Mouse (Mus musculus): ENCODE data around the gene Tnfrsf1b. TPM values are rescaled to one million over a fixed set of nuclear protein-coding genes. Genes with fewer than 3 reads are reported as not detected.

The Tnfrsf1b gene
- total and polyA plus RNA-seq, 2 experiments from 2014 or later: 2.8 to 7.5 TPM

DNA sequence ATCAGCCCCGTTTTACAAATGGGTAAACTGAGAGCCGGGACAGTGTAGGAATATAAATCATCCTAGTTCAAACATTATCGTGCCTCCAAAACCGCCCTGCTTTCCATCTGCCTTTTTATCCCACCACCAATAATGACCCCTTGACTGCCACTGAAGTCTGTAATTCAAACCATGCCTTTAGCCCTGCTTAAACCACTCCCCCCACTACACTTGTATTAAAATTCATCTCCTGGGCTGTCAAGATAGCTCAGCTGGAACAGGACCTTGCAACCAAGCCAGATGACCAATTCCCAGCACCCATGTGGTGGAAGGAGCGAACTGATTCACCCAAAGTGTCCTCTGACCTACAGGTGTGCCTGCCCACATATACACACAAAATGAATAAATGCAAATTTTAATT is 51.5 kb downstream of the Tnfrsf1b start:
- WGBS: 19% methylated on average over 5 of the region's 5 CpGs
- Histone ChIP-seq H3K4me2 (ENCODE audit: low read depth, low read length, poor library complexity, severe bottlenecking) (peak overlapping the region; percentile 97), H3K4me3 (ENCODE audit: low read depth, low read length) (peak overlapping the region; percentile 98), H3K4me1 (ENCODE audit: insufficient read depth, low read length) (peaks cover 7% of the 10 kb centered on the region), H3K9me3 (ENCODE audit: low read length) (no peaks in the 10 kb centered on the region), H3K9ac (replicated peaks; ENCODE audit: low read length, poor library complexity, severe bottlenecking) (0 out of 2 replicates have a peak overlapping the region, but pooled peaks have one; percentile 96), H3K27me3 (ENCODE audit: insufficient read depth, low read length) (no peaks in the 10 kb centered on the region), H3K27ac (ENCODE audit: low read depth, low read length) (0 out of 2 replicates have a peak overlapping the region, but pooled peaks have one; percentile 68), H3K36me3 (ENCODE audit: insufficient read depth, low read length) (no peaks in the 10 kb centered on the region)
- no peak for TF ChIP-seq CTCF (IDR thresholded peaks at IDR 0.05)
- no peak for DNase-seq (ENCODE audit: low spot score)
- peak; percentile 45 for ATAC-seq (ENCODE audit: low FRiP score)

DNA sequence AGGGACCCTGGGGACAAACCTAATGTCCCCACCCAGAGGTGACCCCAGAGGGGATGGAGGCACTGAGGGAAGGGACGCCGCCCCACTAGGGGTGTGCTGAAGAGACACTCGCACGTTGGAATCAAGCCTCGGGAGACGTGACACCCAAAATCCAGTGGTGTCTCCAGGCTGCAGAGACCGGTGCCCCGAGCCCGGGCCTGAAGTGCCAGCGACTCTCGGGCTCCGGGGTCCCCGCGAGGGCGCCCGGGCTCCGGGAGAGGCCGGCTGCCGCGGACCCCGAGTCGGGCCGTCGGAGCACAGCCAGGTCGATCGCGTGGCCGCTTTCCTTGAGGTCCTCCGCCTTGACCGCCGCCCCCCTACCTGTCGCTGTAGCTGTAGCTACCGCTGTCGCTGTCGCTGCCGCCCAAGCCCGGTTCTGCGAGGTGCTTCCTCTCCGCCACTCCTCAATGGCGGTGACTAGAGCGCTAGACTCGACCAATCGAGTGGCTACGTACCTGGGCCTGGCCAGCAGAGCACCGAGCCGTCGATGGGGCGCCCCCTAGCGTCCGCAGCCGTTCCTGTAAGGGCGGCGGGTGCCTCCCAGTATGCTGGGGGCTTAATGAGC is 52.0 kb downstream of the Tnfrsf1b start, which contains the start of gene Vps13d:
Vps13d (minus strand) TSS at position 447 of the 604 bp plus-strand sequence.
- Histone ChIP-seq H3K4me3 (ENCODE audit: low read depth, low read length) (peak within 1 kb of the TSS; percentile 98), H3K9me3 (ENCODE audit: low read length) (no peaks in the 10 kb centered on the region), H3K27me3 (ENCODE audit: insufficient read depth, low read length) (no peaks in the 10 kb centered on the region), H3K36me3 (ENCODE audit: insufficient read depth, low read length) (peaks cover 5% of the 10 kb centered on the region), H3K4me2 (ENCODE audit: low read depth, low read length, poor library complexity, severe bottlenecking) (peak within 1 kb of the TSS; percentile 97), H3K27ac (ENCODE audit: low read depth, low read length) (peak within 1 kb of the TSS; percentile 68), H3K9ac (replicated peaks; ENCODE audit: low read length, poor library complexity, severe bottlenecking) (peak within 1 kb of the TSS; percentile 96), H3K4me1 (ENCODE audit: insufficient read depth, low read length) (peaks cover 7% of the 10 kb centered on the region)
- DNase-seq (ENCODE audit: low spot score): peak; percentile 96
- ATAC-seq (ENCODE audit: low FRiP score): peak; percentile 96
- TF ChIP-seq CTCF (IDR thresholded peaks at IDR 0.05): peak; percentile 98
- WGBS: 0% methylated on average over 50 of the region's 53 CpGs

DNA sequence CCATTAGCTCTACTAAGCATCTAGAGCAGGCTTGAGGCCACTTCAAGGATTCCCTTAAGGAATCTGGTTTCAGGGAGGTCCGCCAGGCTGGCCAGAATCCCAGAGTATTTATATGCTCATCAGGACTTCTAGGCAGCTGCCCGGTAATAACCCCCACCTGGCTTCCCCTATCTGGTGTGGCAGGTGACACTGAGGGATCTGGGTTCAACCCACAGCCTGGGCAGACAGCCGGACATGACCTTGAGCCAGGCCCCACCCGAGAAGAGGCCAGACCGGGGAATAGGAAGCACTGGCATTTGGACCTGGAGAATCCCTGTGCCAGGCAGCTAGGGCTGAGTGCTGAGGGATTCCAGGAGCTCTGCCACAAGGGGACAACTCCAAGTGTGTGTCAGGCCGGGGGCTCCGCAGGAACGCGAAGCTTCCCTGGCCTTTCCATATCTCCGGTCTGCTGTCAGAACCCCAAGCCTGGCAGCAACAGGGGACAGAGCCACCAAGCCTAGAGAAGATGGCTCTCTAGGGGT is 52.6 kb downstream of the Tnfrsf1b start:
- under 1% methylated on average over 10 of the region's 10 CpGs for WGBS
- peak overlapping the region; percentile 68 for H3K27ac ChIP-seq (ENCODE audit: low read depth, low read length)

DNA sequence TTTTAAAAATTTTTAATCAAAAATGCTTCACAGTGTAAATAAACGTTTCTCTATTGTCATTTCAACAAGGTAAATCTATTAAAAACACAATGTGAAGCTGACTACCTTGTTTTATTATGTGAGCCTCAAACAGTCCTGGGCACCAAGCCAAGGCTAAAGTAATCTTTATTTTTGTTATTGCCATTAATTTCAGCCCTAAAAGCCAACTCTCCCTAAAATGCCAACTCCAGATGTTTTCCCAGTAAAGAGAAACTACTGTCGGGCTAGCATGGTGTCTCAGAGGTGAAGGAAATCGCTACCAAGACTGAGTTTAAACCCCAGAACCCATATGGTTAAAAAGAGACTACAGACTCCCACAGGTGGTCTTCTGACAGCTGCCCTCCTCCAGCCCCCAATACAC is 53.3 kb downstream of the Tnfrsf1b start:
- no peaks in the 10 kb centered on the region for H3K9me3 ChIP-seq (ENCODE audit: low read length)
- peak overlapping the region; percentile 98; the same call in 1 of the 2 replicates for H3K4me3 ChIP-seq (ENCODE audit: low read depth, low read length)
- peak overlapping the region; percentile 97 for H3K4me2 ChIP-seq (ENCODE audit: low read depth, low read length, poor library complexity, severe bottlenecking)
- H3K27ac ChIP-seq (ENCODE audit: low read depth, low read length): no peak overlapping the region
- WGBS: 48% methylated on average over 3 of the region's 3 CpGs
- H3K27me3 ChIP-seq (ENCODE audit: insufficient read depth, low read length): no peaks in the 10 kb centered on the region
- TF ChIP-seq CTCF (IDR thresholded peaks at IDR 0.05): no peak
- peaks cover 17% of the 10 kb centered on the region for H3K36me3 ChIP-seq (ENCODE audit: insufficient read depth, low read length)
- DNase-seq (ENCODE audit: low spot score) (no peak), ATAC-seq (ENCODE audit: low FRiP score) (no peak)
- H3K4me1 ChIP-seq (ENCODE audit: insufficient read depth, low read length): peaks cover 7% of the 10 kb centered on the region
- peak overlapping the region; percentile 96; the same call in 1 of the 2 replicates for H3K9ac ChIP-seq (replicated peaks; ENCODE audit: low read length, poor library complexity, severe bottlenecking)

More for the DNA sequence above, 52.6 kb downstream of the Tnfrsf1b start:
- Histone ChIP-seq H3K9ac (replicated peaks; ENCODE audit: low read length, poor library complexity, severe bottlenecking) (peak overlapping the region; percentile 96), H3K4me1 (ENCODE audit: insufficient read depth, low read length) (peaks cover 7% of the 10 kb centered on the region), H3K4me3 (ENCODE audit: low read depth, low read length) (peak overlapping the region; percentile 98), H3K4me2 (ENCODE audit: low read depth, low read length, poor library complexity, severe bottlenecking) (peak overlapping the region; percentile 97), H3K27me3 (ENCODE audit: insufficient read depth, low read length) (no peaks in the 10 kb centered on the region), H3K36me3 (ENCODE audit: insufficient read depth, low read length) (peaks cover 11% of the 10 kb centered on the region), H3K9me3 (ENCODE audit: low read length) (no peaks in the 10 kb centered on the region)
- peak; percentile 52 for ATAC-seq (ENCODE audit: low FRiP score)
- DNase-seq (ENCODE audit: low spot score): peak; percentile 40
- TF ChIP-seq CTCF (IDR thresholded peaks at IDR 0.05): no peak

DNA sequence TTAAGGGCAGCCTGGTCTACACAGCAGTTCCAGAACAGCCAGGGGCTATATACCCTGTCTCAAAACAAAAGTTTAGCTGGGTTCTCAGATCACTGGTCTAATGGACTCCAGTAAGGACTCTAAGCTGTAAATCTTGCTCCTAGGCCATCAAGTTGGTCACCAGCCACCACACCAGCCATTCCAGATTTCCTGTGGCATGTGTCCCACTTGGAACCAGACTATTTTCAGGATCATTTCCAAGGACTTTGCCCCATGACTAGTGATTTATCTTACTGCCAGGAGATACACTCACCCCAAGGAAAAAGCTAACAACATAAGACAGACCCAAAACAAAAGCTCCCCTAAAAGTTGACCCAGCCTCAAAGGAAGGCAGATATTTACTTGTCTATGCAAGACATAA is 54.0 kb downstream of the Tnfrsf1b start:
- H3K4me1 ChIP-seq (ENCODE audit: insufficient read depth, low read length): peaks cover 7% of the 10 kb centered on the region
- no peak overlapping the region for H3K4me3 ChIP-seq (ENCODE audit: low read depth, low read length)
- no peak for ATAC-seq (ENCODE audit: low FRiP score)
- H3K36me3 ChIP-seq (ENCODE audit: insufficient read depth, low read length): peaks cover 19% of the 10 kb centered on the region
- no peak for TF ChIP-seq CTCF (IDR thresholded peaks at IDR 0.05)
- no peak for DNase-seq (ENCODE audit: low spot score)
- H3K27ac ChIP-seq (ENCODE audit: low read depth, low read length): no peak overlapping the region
- H3K9me3 ChIP-seq (ENCODE audit: low read length): no peaks in the 10 kb centered on the region
- H3K27me3 ChIP-seq (ENCODE audit: insufficient read depth, low read length): no peaks in the 10 kb centered on the region
- no peak overlapping the region for H3K4me2 ChIP-seq (ENCODE audit: low read depth, low read length, poor library complexity, severe bottlenecking)
- H3K9ac ChIP-seq (replicated peaks; ENCODE audit: low read length, poor library complexity, severe bottlenecking): no peak overlapping the region

DNA sequence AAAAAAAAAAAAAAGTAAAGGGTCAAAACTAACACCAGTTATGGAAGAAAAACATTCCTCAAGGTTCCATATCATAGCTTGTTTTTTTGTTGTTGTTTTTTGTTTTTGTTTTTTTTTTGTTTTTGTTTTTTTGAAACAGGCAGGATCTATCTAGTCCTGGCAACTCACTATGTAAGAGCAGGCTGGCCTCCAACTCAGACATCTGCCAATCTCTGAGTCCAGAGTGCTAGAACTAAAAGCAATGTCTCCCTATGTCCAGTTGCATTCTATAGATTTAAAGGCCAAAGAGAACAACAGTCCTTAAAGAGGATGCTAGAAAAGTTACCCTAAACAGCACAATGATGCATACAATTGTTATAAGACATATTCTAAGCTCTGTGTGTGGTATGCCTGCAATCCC is 58.1 kb downstream of the Tnfrsf1b start:
- TF ChIP-seq CTCF (IDR thresholded peaks at IDR 0.05): no peak
- ATAC-seq (ENCODE audit: low FRiP score): no peak
- Histone ChIP-seq H3K4me1 (ENCODE audit: insufficient read depth, low read length) (peaks cover 3% of the 10 kb centered on the region), H3K27ac (ENCODE audit: low read depth, low read length) (no peak overlapping the region), H3K4me2 (ENCODE audit: low read depth, low read length, poor library complexity, severe bottlenecking) (no peak overlapping the region), H3K4me3 (ENCODE audit: low read depth, low read length) (no peak overlapping the region), H3K9me3 (ENCODE audit: low read length) (no peaks in the 10 kb centered on the region), H3K27me3 (ENCODE audit: insufficient read depth, low read length) (no peaks in the 10 kb centered on the region), H3K9ac (replicated peaks; ENCODE audit: low read length, poor library complexity, severe bottlenecking) (no peak overlapping the region), H3K36me3 (ENCODE audit: insufficient read depth, low read length) (peaks cover 34% of the 10 kb centered on the region)
- DNase-seq (ENCODE audit: low spot score): no peak
